Mouse (Mus musculus) kidney, postnatal 0 days (tissue): Measurements from ENCODE around the gene Vmn1r148. TPM values are rescaled to one million over a fixed set of nuclear protein-coding genes. Genes with fewer than 3 reads are reported as not detected.
"Not testable (repeated sequence)": the region's sequence is repeated elsewhere in the genome, so short reads cannot be mapped to it uniquely, and the experiment has no call there.

Source experiments
- ATAC-seq: fragments of 200-750 bp; cut with Nextera tagmentation; replicated peaks from 2 replicates; pipeline ENCODE4 v1.8.0; 2017; ENCODE audit warnings: low read depth, moderate number of reproducible peaks, moderate TSS enrichment, moderate library complexity; ENCODE audit not compliant: low FRiP score
- DNase-seq: peaks from one replicate; pipeline ENCODE4 v3.0.0-alpha.2; 2016; ENCODE audit warnings: low spot score
- H3K27ac ChIP-seq: fragments of 300-500 bp; sonication (generic); 2 replicates; pipeline ENCODE4 v1.5.1; 2014; ENCODE audit warnings: mild to moderate bottlenecking
- H3K27me3 ChIP-seq: fragments of 300-500 bp; sonication (generic); 2 replicates; pipeline ENCODE4 v1.6.1; 2014; ENCODE audit warnings: low read length, mixed read lengths; ENCODE audit not compliant: insufficient read depth
- H3K36me3 ChIP-seq: fragments of 300-500 bp; sonication (generic); 2 replicates; pipeline ENCODE4 v1.6.1; 2014; ENCODE audit warnings: low read length, mixed read lengths; ENCODE audit not compliant: insufficient read depth
- H3K4me1 ChIP-seq: fragments of 300-500 bp; sonication (generic); replicated peaks from 2 replicates; pipeline ENCODE4 v1.6.1; 2014; ENCODE audit warnings: antibody characterized with exemption, low read length, mixed read lengths; ENCODE audit not compliant: insufficient read depth
- H3K4me2 ChIP-seq: fragments of 300-500 bp; sonication (generic); 2 replicates; pipeline ENCODE4 v1.6.1; 2014; ENCODE audit warnings: mild to moderate bottlenecking, low read length, moderate library complexity, mixed read lengths
- H3K4me3 ChIP-seq: fragments of 300-500 bp; sonication (generic); replicated peaks from 2 replicates; pipeline ENCODE4 v1.5.1; 2014; ENCODE audit warnings: low read depth, low read length
- H3K9ac ChIP-seq: fragments of 300-500 bp; sonication (generic); 2 replicates; pipeline ENCODE4 v1.6.1; 2014; ENCODE audit warnings: low read depth, low read length
- H3K9me3 ChIP-seq: fragments of 300-500 bp; sonication (generic); replicated peaks from 2 replicates; pipeline ENCODE4 v1.6.1; 2016; ENCODE audit warnings: low read length, inconsistent platforms, mixed read lengths
- whole genome bisulfite sequencing: fragments of 180-500 bp; shearing (Covaris S2); extraction: QIAGEN DNeasy Blood & Tissue Kit; methylation state at CpG from one replicate; pipeline ENCODE4 v1.1.7; 2014; 5-methylcytosine and 5-hydroxymethylcytosine counted together
- polyA plus RNA-seq: library from polyadenylated mRNA; unstranded; fragments of >200 nt; fragmentation: Nextera tagmentation; extraction: Ambion mirVana; gene quantifications from 2 replicates; pipeline ENCODE4 v1.2.1, GENCODE M21; 2015

Vmn1r148 gene
- not detected in 2 replicates for polyA plus RNA-seq

GRCm38 (mm10) chr7:22413283-22413682 is at the start of gene Vmn1r148:
Gene Vmn1r148, plus strand, starts transcription at chr7:22413583.
- H3K4me2 ChIP-seq, H3K9me3 ChIP-seq, H3K36me3 ChIP-seq, H3K4me3 ChIP-seq, H3K4me1 ChIP-seq, H3K27me3 ChIP-seq, H3K27ac ChIP-seq, ATAC-seq, DNase-seq, H3K9ac ChIP-seq: not testable (repeated sequence)
- no CpG with 5 or more reads among the region's 3 CpGs for WGBS

GRCm38 (mm10) chr7:22370939-22371338 is 42.4 kb upstream of the Vmn1r148 start, which contains the start of gene Gm8660:
Gene Gm8660, minus strand, starts transcription at chr7:22371039.
- no CpG with 5 or more reads among the region's 1 CpGs for WGBS
- H3K4me2 ChIP-seq, H3K36me3 ChIP-seq, ATAC-seq, H3K27ac ChIP-seq, DNase-seq, H3K27me3 ChIP-seq, H3K4me1 ChIP-seq, H3K9me3 ChIP-seq, H3K9ac ChIP-seq, H3K4me3 ChIP-seq: not testable (repeated sequence)

GRCm38 (mm10) chr7:22438129-22438528 is 24.7 kb downstream of the Vmn1r148 start, which contains the start of gene Vmn1r149:
Gene Vmn1r149, minus strand, starts transcription at chr7:22438229.
- H3K4me1 ChIP-seq, H3K9ac ChIP-seq, ATAC-seq, H3K27me3 ChIP-seq, H3K4me3 ChIP-seq, DNase-seq, H3K36me3 ChIP-seq, H3K27ac ChIP-seq, H3K4me2 ChIP-seq, H3K9me3 ChIP-seq: not testable (repeated sequence)
- no CpG with 5 or more reads among the region's 2 CpGs for WGBS

GRCm38 (mm10) chr7:22463975-22464374 is 50.6 kb downstream of the Vmn1r148 start, which contains the start of gene Gm10665:
Gene Gm10665, minus strand, starts transcription at chr7:22464075.
- H3K27me3 ChIP-seq, H3K36me3 ChIP-seq, H3K4me3 ChIP-seq, H3K4me1 ChIP-seq, H3K27ac ChIP-seq, DNase-seq, H3K9ac ChIP-seq, H3K4me2 ChIP-seq, ATAC-seq, H3K9me3 ChIP-seq: not testable (repeated sequence)
- WGBS, result no CpG with 5 or more reads among the region's 5 CpGs

Other genes starting within 250 kb of the Vmn1r148 start
- not detected in 2 replicates for gene Vmn1r142, start 249.5 kb upstream of the Vmn1r148 start, polyA plus RNA-seq
- gene Vmn1r143, start 224.2 kb upstream of the Vmn1r148 start, polyA plus RNA-seq, result not detected in 2 replicates
- gene Gm8653, start 212.3 kb upstream of the Vmn1r148 start, polyA plus RNA-seq, result not detected in 2 replicates
- gene Gm8453, start 184.1 kb upstream of the Vmn1r148 start, polyA plus RNA-seq, result not detected in 2 replicates
- gene Gm4187, start 83.9 kb upstream of the Vmn1r148 start, polyA plus RNA-seq, result not detected in 2 replicates
- not detected in 2 replicates for gene Gm8660, start 42.5 kb upstream of the Vmn1r148 start, polyA plus RNA-seq
- not detected in 2 replicates for gene Vmn1r149, start 24.6 kb downstream of the Vmn1r148 start, polyA plus RNA-seq
- gene Gm10665, start 50.5 kb downstream of the Vmn1r148 start, polyA plus RNA-seq, result not detected in 2 replicates
- not detected in 2 replicates for gene Vmn1r151, start 86.1 kb downstream of the Vmn1r148 start, polyA plus RNA-seq
- not detected in 2 replicates for gene Vmn1r152, start 109.4 kb downstream of the Vmn1r148 start, polyA plus RNA-seq
- gene Gm8677, start 121.3 kb downstream of the Vmn1r148 start, polyA plus RNA-seq, result not detected in 2 replicates
- not detected in 2 replicates for gene Gm4201, start 151.8 kb downstream of the Vmn1r148 start, polyA plus RNA-seq
- gene Gm4565, start 174.5 kb downstream of the Vmn1r148 start, polyA plus RNA-seq, result not detected in 2 replicates
- gene Vmn1r155, start 244.4 kb downstream of the Vmn1r148 start, polyA plus RNA-seq, result not detected in 2 replicates